ENCODE assay signal across 9 mouse cellular contexts in genomic region chr16:18608226-18608625, GRCm38 (mm10). TPM values are rescaled to one million over a fixed set of nuclear protein-coding genes. Genes with fewer than 3 reads are reported as not detected.
DNase-seq lines count a peak whose midpoint lies in the region; ATAC-seq and TF ChIP-seq lines count a peak whose summit lies in the region.
"Had no signal": no experiment of that assay in that cellular context is flagged by ENCODE, and none has a peak within 500 bp of the region (broad histone marks: within the 10 kb centered on the region; RNA-seq: fewer than 3 reads in every experiment).

No protein-coding gene starts in this region.

- no peak for TF ChIP-seq EP300 in stomach, postnatal 0 days (optimal IDR thresholded peaks at IDR 0.05)

- intact Hi-C loops in gastrocnemius, postnatal 14 days (cut with DNase I; ENCODE audit: low total_unique reads) = no loop called here
- intact Hi-C loops in heart, postnatal 25 days (cut with DNase I) = no loop called here

- 6% methylated on average over 11 of the region's 11 CpGs for WGBS in kidney, embryonic 14.5 days
- 15% methylated on average over 11 of the region's 11 CpGs for WGBS in stomach, embryonic 14.5 days
- 22% methylated on average over 11 of the region's 11 CpGs for WGBS in stomach, postnatal 0 days

- peaks cover 37% of the 10 kb centered on the region for H3K4me1 ChIP-seq in kidney, embryonic 14.5 days (ENCODE audit: control insufficient read depth, insufficient read depth, low read length)
- H3K4me1 ChIP-seq in stomach, embryonic 14.5 days (ENCODE audit: control insufficient read depth, insufficient read depth, low read length) = peaks cover 35% of the 10 kb centered on the region
- H3K4me1 ChIP-seq in stomach, postnatal 0 days (replicated peaks; ENCODE audit: control insufficient read depth, insufficient read depth) = no peaks in the 10 kb centered on the region

- H3K4me3 ChIP-seq in kidney, embryonic 14.5 days (ENCODE audit: low read length) = peak overlapping the region; percentile 18; the same call in 1 of the 2 replicates
- H3K4me3 ChIP-seq in stomach, embryonic 14.5 days (ENCODE audit: low read depth, low read length) = no peak overlapping the region
- H3K4me3 ChIP-seq in stomach, postnatal 0 days (ENCODE audit: low read depth, low read length) = no peak overlapping the region

- peak; percentile 12; the same call in 1 of the 2 replicates for ATAC-seq in kidney, embryonic 14.5 days (ENCODE audit: low FRiP score, low TSS enrichment)
- ATAC-seq in stomach, embryonic 14.5 days (ENCODE audit: insufficient number of reproducible peaks, insufficient read depth, low FRiP score, low read depth) = no peak
- no peak for ATAC-seq in stomach, postnatal 0 days (ENCODE audit: low FRiP score, low TSS enrichment)

- peaks cover 27% of the 10 kb centered on the region for H3K27me3 ChIP-seq in kidney, embryonic 14.5 days (ENCODE audit: control insufficient read depth, insufficient read depth, low read length)
- no peaks in the 10 kb centered on the region for H3K27me3 ChIP-seq in stomach, embryonic 14.5 days (ENCODE audit: control insufficient read depth, insufficient read depth, low read length)
- no peaks in the 10 kb centered on the region for H3K27me3 ChIP-seq in stomach, postnatal 0 days (ENCODE audit: control insufficient read depth, insufficient read depth, low read length)

- no peak overlapping the region for H3K27ac ChIP-seq in kidney, embryonic 14.5 days (ENCODE audit: low read depth, low read length)
- H3K27ac ChIP-seq in stomach, embryonic 14.5 days (ENCODE audit: low read length) = no peak overlapping the region
- no peak overlapping the region for H3K27ac ChIP-seq in stomach, postnatal 0 days (replicated peaks)

- TF ChIP-seq CTCF in stomach, postnatal 0 days (IDR thresholded peaks at IDR 0.05; ENCODE audit: low read depth) = no peak

- peak overlapping the region; percentile 33 for H3K4me2 ChIP-seq in kidney, embryonic 14.5 days (replicated peaks; ENCODE audit: low read depth, low read length)
- H3K4me2 ChIP-seq in stomach, embryonic 14.5 days (replicated peaks; ENCODE audit: low read depth, low read length) = peak overlapping the region; percentile 8; the same call in 1 of the 2 replicates
- no peak overlapping the region for H3K4me2 ChIP-seq in stomach, postnatal 0 days (replicated peaks; ENCODE audit: low read depth)

- no peaks in the 10 kb centered on the region for H3K36me3 ChIP-seq in kidney, embryonic 14.5 days (ENCODE audit: control insufficient read depth, insufficient read depth, low read length)
- no peaks in the 10 kb centered on the region for H3K36me3 ChIP-seq in stomach, embryonic 14.5 days (ENCODE audit: control insufficient read depth, insufficient read depth, low read length)
- no peaks in the 10 kb centered on the region for H3K36me3 ChIP-seq in stomach, postnatal 0 days (ENCODE audit: control insufficient read depth, insufficient read depth, low read length)
- H3K36me3 ChIP-seq: G1E had no signal

- no peak for DNase-seq in kidney, postnatal 25 days
- no peak for DNase-seq in stomach, postnatal 0 days (ENCODE audit: low spot score)
- peak; percentile 59 for DNase-seq in gastrocnemius, postnatal 14 days
- DNase-seq in c-Kit-positive CD71-positive TER-119-positive erythroid progenitor cells, embryonic 14.5 days (ENCODE audit: low spot score) = no peak
- DNase-seq in left cerebral cortex, adult 8-10 months (ENCODE audit: low spot score in 2 of 2) = no peak
- no peak for DNase-seq in heart, postnatal 25 days (ENCODE audit: low spot score)

- H3K9me3 ChIP-seq in kidney, embryonic 14.5 days (ENCODE audit: control insufficient read depth, low read length) = no peaks in the 10 kb centered on the region
- H3K9me3 ChIP-seq in stomach, embryonic 14.5 days (ENCODE audit: control insufficient read depth, low read depth, low read length) = no peaks in the 10 kb centered on the region
- no peaks in the 10 kb centered on the region for H3K9me3 ChIP-seq in stomach, postnatal 0 days (ENCODE audit: control insufficient read depth, low read length)
- H3K9me3 ChIP-seq: G1E had no signal

- H3K9ac ChIP-seq in kidney, embryonic 14.5 days (ENCODE audit: low read depth, low read length) = no peak overlapping the region
- H3K9ac ChIP-seq in stomach, embryonic 14.5 days (replicated peaks; ENCODE audit: low read depth, low read length) = no peak overlapping the region
- H3K9ac ChIP-seq in stomach, postnatal 0 days (ENCODE audit: low read length) = no peak overlapping the region

RNA-seq across cellular contexts. Expression of gene Gp1bb, which starts 14.0 kb away (rescaled TPM):
- polyA plus RNA-seq in kidney, embryonic 14.5 days (2014; fragmentation: Nextera tagmentation; extraction: Ambion mirVana) = 1.1 and 1.6 TPM in 2 replicates
- 1.1 and 1.5 TPM in 2 replicates for polyA plus RNA-seq in stomach, embryonic 14.5 days (2014; fragmentation: Nextera tagmentation; extraction: Ambion mirVana)
- polyA plus RNA-seq in stomach, postnatal 0 days (2015; fragmentation: Nextera tagmentation; extraction: Ambion mirVana) = 4.6 and 5.4 TPM in 2 replicates
- not detected for total RNA-seq in gastrocnemius, postnatal 14 days (2021)
- 1 to 10 TPM in 1 of 4 experiments, under 1 TPM in 2, not detected in 1; 0.36 to 1.1 (median 0.93) TPM for total RNA-seq in left cerebral cortex, adult 8-10 months (2022)
- total RNA-seq in heart, postnatal 25 days (2021) = 1 to 10 TPM in 1 of 2 experiments, under 1 TPM in 1; 0.36 to 1.1 TPM

RNA-seq across cellular contexts. Expression of gene Tbx1, which starts 17.8 kb away (rescaled TPM):
- 0.61 and 0.63 TPM in 2 replicates for polyA plus RNA-seq in kidney, embryonic 14.5 days (2014; fragmentation: Nextera tagmentation; extraction: Ambion mirVana)
- 0.53 and 1.1 TPM in 2 replicates for polyA plus RNA-seq in stomach, embryonic 14.5 days (2014; fragmentation: Nextera tagmentation; extraction: Ambion mirVana)
- 0.34 TPM in 2 replicates for polyA plus RNA-seq in stomach, postnatal 0 days (2015; fragmentation: Nextera tagmentation; extraction: Ambion mirVana)
- total RNA-seq in gastrocnemius, postnatal 14 days (2021) = 1 to 10 TPM in 1 of 2 experiments, under 1 TPM in 1; 0.78 to 3.1 TPM
- 1 to 10 TPM; 1.0 to 2.1 (median 1.6) TPM for total RNA-seq in left cerebral cortex, adult 8-10 months (2022)
- total RNA-seq in heart, postnatal 25 days (2021) = under 1 TPM; 0.68 to 0.78 TPM
- polyA plus RNA-seq: G1E had no signal

RNA-seq across cellular contexts. Expression of gene Gm49601, which starts 18.0 kb away (rescaled TPM):
- polyA plus RNA-seq in kidney, embryonic 14.5 days (2014; fragmentation: Nextera tagmentation; extraction: Ambion mirVana) = 1.2 and 1.7 TPM in 2 replicates
- polyA plus RNA-seq in stomach, embryonic 14.5 days (2014; fragmentation: Nextera tagmentation; extraction: Ambion mirVana) = 0.67 and 1.3 TPM in 2 replicates
- 0.97 and 1.5 TPM in 2 replicates for polyA plus RNA-seq in stomach, postnatal 0 days (2015; fragmentation: Nextera tagmentation; extraction: Ambion mirVana)
- total RNA-seq in gastrocnemius, postnatal 14 days (2021) = 1 to 10 TPM; 1.0 to 1.7 TPM
- 100 to 1,000 TPM; 207 to 234 (median 219) TPM for total RNA-seq in left cerebral cortex, adult 8-10 months (2022)
- total RNA-seq in heart, postnatal 25 days (2021) = 1 to 10 TPM; 1.0 to 1.6 TPM
- polyA plus RNA-seq: G1E had no signal

RNA-seq across cellular contexts. Expression of gene Sept5, which starts 21.5 kb away (rescaled TPM):
- 12.2 and 14.2 TPM in 2 replicates for polyA plus RNA-seq in kidney, embryonic 14.5 days (2014; fragmentation: Nextera tagmentation; extraction: Ambion mirVana)
- 17.1 and 18.9 TPM in 2 replicates for polyA plus RNA-seq in stomach, embryonic 14.5 days (2014; fragmentation: Nextera tagmentation; extraction: Ambion mirVana)
- polyA plus RNA-seq in stomach, postnatal 0 days (2015; fragmentation: Nextera tagmentation; extraction: Ambion mirVana) = 38.0 and 38.8 TPM in 2 replicates
- total RNA-seq in gastrocnemius, postnatal 14 days (2021) = 1 to 10 TPM; 6.0 to 8.4 TPM
- 100 to 1,000 TPM; 759 to 812 (median 777) TPM for total RNA-seq in left cerebral cortex, adult 8-10 months (2022)
- 1 to 10 TPM; 3.9 to 4.6 TPM for total RNA-seq in heart, postnatal 25 days (2021)
- polyA plus RNA-seq: G1E had no signal

Comparison
In these comparisons a context has a peak if more than half of its experiments do, and no peak if none do; other contexts are left out.
1. RNA of gene Gm49601, which starts 18.0 kb away (total RNA-seq): 207 to 234 TPM in left cerebral cortex, adult 8-10 months; 1.0 to 1.7 TPM in gastrocnemius, postnatal 14 days and 1.0 to 1.6 TPM in heart, postnatal 25 days; every median in the first group is over 10 times any median in the second.